16 mouse cellular contexts compared by ENCODE assay signal in genomic region chr14:110564621-110565020, GRCm38 (mm10).
"Had no signal": no experiment of that assay in that cellular context is flagged by ENCODE, and none has a peak within 500 bp of the region (broad histone marks: within the 10 kb centered on the region; RNA-seq: fewer than 3 reads in every experiment).

No protein-coding gene starts in this region.

- H3K27ac ChIP-seq: neural tube, embryonic 13.5 days; neural tube, embryonic 15.5 days; stomach, embryonic 15.5 days; stomach, postnatal 0 days had no signal

- H3K36me3 ChIP-seq: neural tube, embryonic 13.5 days; neural tube, embryonic 15.5 days; stomach, embryonic 15.5 days had no signal

- H3K4me1 ChIP-seq: neural tube, embryonic 13.5 days; neural tube, embryonic 15.5 days; stomach, embryonic 15.5 days had no signal

- H3K4me3 ChIP-seq: neural tube, embryonic 13.5 days; neural tube, embryonic 15.5 days; stomach, embryonic 15.5 days had no signal

- H3K27me3 ChIP-seq: neural tube, embryonic 13.5 days; neural tube, embryonic 15.5 days; stomach, embryonic 15.5 days had no signal

- DNase-seq: retina, postnatal 1 day; right cerebral cortex, adult 18-20 months; right cerebral cortex, postnatal 14 days; right cerebral cortex, postnatal 25 days; right cerebral cortex, postnatal 4 days; spleen, adult 18-20 months; thymus, adult 18-20 months; thymus, adult 2 months; thymus, postnatal 14 days; thymus, postnatal 25 days; thymus, postnatal 36 days; thymus, postnatal 4 days had no signal

- H3K4me2 ChIP-seq: neural tube, embryonic 13.5 days; neural tube, embryonic 15.5 days; stomach, embryonic 15.5 days had no signal

- H3K9me3 ChIP-seq: neural tube, embryonic 13.5 days; neural tube, embryonic 15.5 days; stomach, embryonic 15.5 days had no signal

- H3K9ac ChIP-seq: neural tube, embryonic 13.5 days; neural tube, embryonic 15.5 days; stomach, embryonic 15.5 days had no signal
